Mouse (Mus musculus) cortical plate, adult 2 months (tissue): ENCODE measurements around the gene Il1rl2.

Experiments used
- CTCF ChIP-seq: fragments of 200-500 bp; IDR thresholded peaks from 2 replicates; pipeline ENCODE4 v1.5.1; 2011; ENCODE audit warnings: mild to moderate bottlenecking, control low read depth, low read length; ENCODE audit not compliant: insufficient read depth; ENCODE audit errors: extremely low read depth
- POLR2A ChIP-seq: fragments of 200-500 bp; IDR thresholded peaks from 2 replicates; pipeline ENCODE4 v1.6.1; 2011; ENCODE audit warnings: mild to moderate bottlenecking, low read length, control low read depth; ENCODE audit not compliant: insufficient read depth; ENCODE audit errors: extremely low read depth

- TF ChIP-seq CTCF = no peak
- no peak for TF ChIP-seq POLR2A
Measured at GRCm38 (mm10) chr1:40376745-40377144, 52.3 kb downstream of the Il1rl2 start.
